Comparison of ENCODE assay signal across 8 mouse cellular contexts in genomic region chr11:69096987-69097900, GRCm38 (mm10). TPM values are rescaled to one million over a fixed set of nuclear protein-coding genes. Genes with fewer than 3 reads are reported as not detected.
DNase-seq lines count a peak whose midpoint lies in the region; ATAC-seq lines count a peak whose summit lies in the region.

No protein-coding gene starts in this region.

- peaks cover 43% of the 10 kb centered on the region for H3K4me1 ChIP-seq in intestine, embryonic 14.5 days (replicated peaks; ENCODE audit: control insufficient read depth, insufficient read depth, low read length)

- no peaks in the 10 kb centered on the region for H3K9me3 ChIP-seq in intestine, embryonic 14.5 days (ENCODE audit: control insufficient read depth, low read length)

- DNase-seq in ZHBTc4 (ENCODE audit: low read depth, low spot score), result peak; percentile 91
- peak; percentile 90 for DNase-seq in embryo, embryonic 10 days (ENCODE audit: low spot score)
- DNase-seq in gastrocnemius, postnatal 14 days, result peak; percentile 100
- DNase-seq in intestine, embryonic 14.5 days (ENCODE audit: low spot score), result peak; percentile 97
- DNase-seq in left cerebral cortex, postnatal 14 days (ENCODE audit: low spot score in 2 of 2), result peak; percentile 97 to 100
- DNase-seq in right cerebral cortex, postnatal 25 days, result peak; percentile 97
- DNase-seq in urinary bladder, postnatal 36 days (ENCODE audit: low spot score in 2 of 2), result peak; percentile 99

- peaks cover 24% of the 10 kb centered on the region for H3K36me3 ChIP-seq in intestine, embryonic 14.5 days (ENCODE audit: control insufficient read depth, insufficient read depth, low read length)

- no peaks in the 10 kb centered on the region for H3K27me3 ChIP-seq in intestine, embryonic 14.5 days (replicated peaks; ENCODE audit: control insufficient read depth, insufficient read depth, low read length)

- H3K9ac ChIP-seq in intestine, embryonic 14.5 days (ENCODE audit: low read length), result peak overlapping the region; percentile 47

- H3K4me3 ChIP-seq in intestine, embryonic 14.5 days (ENCODE audit: low read depth, low read length), result peak overlapping the region; percentile 68

- intact Hi-C loops in gastrocnemius, postnatal 14 days (cut with DNase I; ENCODE audit: low total_unique reads), result no loop called here
- intact Hi-C loops in left cerebral cortex, postnatal 14 days (cut with DNase I), result loop anchor here (5.0 kb wide), 1 partner anchor 320 kb away; no protein-coding TSS in a partner anchor

- peak overlapping the region; percentile 92 for H3K27ac ChIP-seq in intestine, embryonic 14.5 days (ENCODE audit: low read depth)

- H3K4me2 ChIP-seq in intestine, embryonic 14.5 days (ENCODE audit: low read length), result peak overlapping the region; percentile 98

- WGBS in intestine, embryonic 14.5 days, result 3% methylated on average over 28 of the region's 29 CpGs

- ATAC-seq in intestine, embryonic 14.5 days (replicated peaks; ENCODE audit: low FRiP score, low TSS enrichment, low read depth), result peak; percentile 33
- ATAC-seq in megakaryocyte-erythroid progenitor cell, adult 5-6 weeks (replicated peaks; ENCODE audit: low FRiP score, low TSS enrichment, poor library complexity, severe bottlenecking), result peak; percentile 56

RNA-seq across cellular contexts. Expression of gene Per1, which starts 2.2 kb away (rescaled TPM):
- 10 to 100 TPM; 22.1 to 77.5 TPM for total RNA-seq in gastrocnemius, postnatal 14 days (2021)
- polyA plus RNA-seq in intestine, embryonic 14.5 days (2014; fragmentation: Nextera tagmentation; extraction: Ambion mirVana), result 10.5 and 13.4 TPM in 2 replicates
- total RNA-seq in left cerebral cortex, postnatal 14 days (2021), result 100 to 1,000 TPM in 1 of 2 experiments, 10 to 100 TPM in 1; 90.4 to 112 TPM
- 11.3 and 17.6 TPM in 2 replicates for total RNA-seq in megakaryocyte-erythroid progenitor cell, adult 5-6 weeks (2014; fragmentation: Nextera tagmentation)
- 4.7 and 12.5 TPM in 2 replicates for total RNA-seq in megakaryocyte-erythroid progenitor cell, adult 5-6 weeks (2017)

RNA-seq across cellular contexts. Expression of gene Vamp2, which starts 9.0 kb away (rescaled TPM):
- 10 to 100 TPM; 37.9 to 39.7 TPM for total RNA-seq in gastrocnemius, postnatal 14 days (2021)
- 76.7 TPM in 2 replicates for polyA plus RNA-seq in intestine, embryonic 14.5 days (2014; fragmentation: Nextera tagmentation; extraction: Ambion mirVana)
- total RNA-seq in left cerebral cortex, postnatal 14 days (2021), result 1,000 to 10,000 TPM; 1,220 to 1,271 TPM
- 46.7 and 60.3 TPM in 2 replicates for total RNA-seq in megakaryocyte-erythroid progenitor cell, adult 5-6 weeks (2014; fragmentation: Nextera tagmentation)
- 7.5 and 15.7 TPM in 2 replicates for total RNA-seq in megakaryocyte-erythroid progenitor cell, adult 5-6 weeks (2017)

RNA-seq across cellular contexts. Expression of gene Hes7, which starts 23.0 kb away (rescaled TPM):
- under 1 TPM in 1 of 2 experiments, not detected in 1; 0.10 TPM for total RNA-seq in gastrocnemius, postnatal 14 days (2021)
- 0.28 and 0.32 TPM in 2 replicates for polyA plus RNA-seq in intestine, embryonic 14.5 days (2014; fragmentation: Nextera tagmentation; extraction: Ambion mirVana)
- under 1 TPM; 0.55 to 0.70 TPM for total RNA-seq in left cerebral cortex, postnatal 14 days (2021)
- not detected in 2 replicates for total RNA-seq in megakaryocyte-erythroid progenitor cell, adult 5-6 weeks (2014; fragmentation: Nextera tagmentation)
- total RNA-seq in megakaryocyte-erythroid progenitor cell, adult 5-6 weeks (2017), result not detected in 2 replicates

RNA-seq across cellular contexts. Expression of gene 9130213A22Rik, which starts 25.1 kb away (rescaled TPM):
- total RNA-seq in gastrocnemius, postnatal 14 days (2021), result under 1 TPM in 1 of 2 experiments, not detected in 1; 0.18 TPM
- 0.19 and 0.30 TPM in 2 replicates for polyA plus RNA-seq in intestine, embryonic 14.5 days (2014; fragmentation: Nextera tagmentation; extraction: Ambion mirVana)
- under 1 TPM; 0.27 to 0.51 TPM for total RNA-seq in left cerebral cortex, postnatal 14 days (2021)
- total RNA-seq in megakaryocyte-erythroid progenitor cell, adult 5-6 weeks (2014; fragmentation: Nextera tagmentation), result not detected in 2 replicates
- total RNA-seq in megakaryocyte-erythroid progenitor cell, adult 5-6 weeks (2017), result not detected in 2 replicates

RNA-seq across cellular contexts. Expression of gene Tmem107, which starts 26.6 kb away (rescaled TPM):
- 1 to 10 TPM; 2.9 to 4.7 TPM for total RNA-seq in gastrocnemius, postnatal 14 days (2021)
- 50.1 and 58.9 TPM in 2 replicates for polyA plus RNA-seq in intestine, embryonic 14.5 days (2014; fragmentation: Nextera tagmentation; extraction: Ambion mirVana)
- total RNA-seq in left cerebral cortex, postnatal 14 days (2021), result 10 to 100 TPM; 14.2 to 16.9 TPM
- total RNA-seq in megakaryocyte-erythroid progenitor cell, adult 5-6 weeks (2014; fragmentation: Nextera tagmentation), result 33.8 and 51.0 TPM in 2 replicates
- total RNA-seq in megakaryocyte-erythroid progenitor cell, adult 5-6 weeks (2017), result 16.2 and 33.4 TPM in 2 replicates

Comparison
In these comparisons a context has a peak if more than half of its experiments do, and no peak if none do; other contexts are left out.
1. Peak in every context shown above with its lines: DNase-seq, ATAC-seq, H3K4me3 ChIP-seq and H3K27ac ChIP-seq.
2. RNA of gene Vamp2, which starts 9.0 kb away (total RNA-seq): 1,220 to 1,271 TPM in left cerebral cortex, postnatal 14 days; 7.5 to 60.3 TPM in megakaryocyte-erythroid progenitor cell, adult 5-6 weeks and 37.9 to 39.7 TPM in gastrocnemius, postnatal 14 days; every median in the first group is over 10 times any median in the second.